Mouse (Mus musculus) frontal cortex, adult (tissue): ENCODE measurements at regions not wholly inside any gene's neighbourhood (a gene's known extent, or its start where the extent isn't known, plus 50 kb on each side); places are given as distances from the start of the nearest gene placed in this dataset.

Source experiments
- ATAC-seq: cut with Nextera tagmentation; 2 replicates; pipeline ENCODE4 v1.9.2; 2017; ENCODE audit warnings: mild to moderate bottlenecking, moderate library complexity, mixed read lengths; ENCODE audit not compliant: low TSS enrichment

GRCm38 (mm10) chr9:30522595-30523350, 95.9 kb downstream of the Snx19 start:
- ATAC-seq: no peak

- no peak for ATAC-seq
Measured at GRCm38 (mm10) chr9:30521556-30522240, 94.8 kb downstream of the Snx19 start.

- ATAC-seq: peak; percentile 98
Measured at GRCm38 (mm10) chr9:30520853-30521439, 94.0 kb downstream of the Snx19 start.

GRCm38 (mm10) chr9:30520116-30520515, 93.2 kb downstream of the Snx19 start:
- no peak for ATAC-seq

- ATAC-seq: no peak
Measured at GRCm38 (mm10) chr9:30519231-30519630, 92.3 kb downstream of the Snx19 start.
